Mouse (Mus musculus): ENCODE data around the gene B4galt1.

DNA sequence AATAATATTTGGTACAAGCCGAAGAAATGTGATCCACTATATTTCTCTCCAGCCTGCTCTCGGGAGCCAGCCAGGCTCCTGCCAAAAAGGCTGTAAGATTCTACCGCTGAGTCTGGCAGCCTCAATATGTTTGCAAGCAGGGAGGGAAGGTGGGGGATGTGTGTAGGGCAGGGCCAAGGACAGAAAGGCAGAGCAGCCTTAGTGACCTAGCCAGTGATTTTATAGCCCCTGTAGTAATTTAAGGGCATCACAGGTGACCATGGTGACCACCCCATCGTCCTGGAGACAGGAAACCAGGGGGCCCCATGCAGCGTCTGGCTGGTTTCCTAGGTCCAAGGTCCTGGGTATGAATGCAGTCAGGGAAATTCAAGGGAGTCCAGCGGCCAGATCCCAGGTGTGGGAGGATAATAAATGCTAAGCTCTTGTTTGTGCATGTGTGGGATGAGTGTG lies 20.4 kb upstream of the B4galt1 start:
- TF ChIP-seq GATA1 (IDR thresholded peaks at IDR 0.05; ENCODE audit: borderline replicate concordance, low read length), result no peak
- TF ChIP-seq FLI1 (IDR thresholded peaks at IDR 0.05; ENCODE audit: low read length), result no peak
